Mouse (Mus musculus) C2C12 (cell line): Measurements from ENCODE around the gene Bckdhb. TPM values are rescaled to one million over a fixed set of nuclear protein-coding genes. Genes with fewer than 3 reads are reported as not detected.

Experiments
- H3K27me3 ChIP-seq: one replicate; pipeline ENCODE4 v1.6.1; 2011; ENCODE audit not compliant: control insufficient read depth, insufficient read depth, insufficient read length
- H3K36me3 ChIP-seq: one replicate; pipeline ENCODE4 v1.6.1; 2011; ENCODE audit not compliant: control insufficient read depth, insufficient read depth
- H3K4me3 ChIP-seq: one replicate; pipeline ENCODE4 v1.5.1; 2011; ENCODE audit warnings: mild to moderate bottlenecking, control low read depth; ENCODE audit not compliant: poor library complexity, insufficient read depth, severe bottlenecking
- H3K79me2 ChIP-seq: one replicate; pipeline ENCODE4 v1.6.1; 2011; ENCODE audit not compliant: control insufficient read depth, insufficient read depth
- H3K79me3 ChIP-seq: one replicate; pipeline ENCODE4 v1.6.1; 2011; ENCODE audit warnings: low read depth, control low read depth
- H3ac ChIP-seq: one replicate; pipeline ENCODE3; 2011; ENCODE audit warnings: low read depth; ENCODE audit not compliant: control insufficient read depth, insufficient read length
- CEBPB ChIP-seq: IDR thresholded peaks from one replicate; pipeline ENCODE4 v1.6.1; 2011; ENCODE audit warnings: low read depth, mild to moderate bottlenecking, control low read depth, moderate library complexity
- CTCF ChIP-seq: IDR thresholded peaks from one replicate; pipeline ENCODE4 v1.5.1; 2011; ENCODE audit not compliant: control insufficient read depth, insufficient read depth, insufficient read length
- FOSL1 ChIP-seq: IDR thresholded peaks from one replicate; pipeline ENCODE4 v1.8.0; 2011; ENCODE audit warnings: mild to moderate bottlenecking, low read length; ENCODE audit not compliant: poor library complexity, insufficient read depth, severe bottlenecking
- MAX ChIP-seq: IDR thresholded peaks from one replicate; pipeline ENCODE4 v1.6.1; 2011; ENCODE audit warnings: mild to moderate bottlenecking, control low read depth
- MYOD1 ChIP-seq: IDR thresholded peaks from one replicate; pipeline ENCODE4 v1.6.1; 2011; ENCODE audit warnings: low read depth; ENCODE audit not compliant: control insufficient read depth, insufficient read length
- MYOG ChIP-seq: IDR thresholded peaks from one replicate; pipeline ENCODE4 v1.6.1; 2011; ENCODE audit not compliant: control insufficient read depth, insufficient read length; ENCODE audit errors: extremely low read depth
- USF1 ChIP-seq: IDR thresholded peaks from one replicate; pipeline ENCODE4 v1.6.1; 2011; ENCODE audit warnings: low read depth, mild to moderate bottlenecking, control low read depth, moderate library complexity
- polyA plus RNA-seq: library from polyadenylated mRNA; unstranded; fragments of >200 nt; fragmentation: generic; extraction: Trizol; gene quantifications from one replicate; pipeline ENCODE4 v1.2.1, GENCODE M21; 2012; ENCODE audit warnings: missing spikeins

The Bckdhb gene
- polyA plus RNA-seq, 1 experiment: 1.8 TPM

DNA sequence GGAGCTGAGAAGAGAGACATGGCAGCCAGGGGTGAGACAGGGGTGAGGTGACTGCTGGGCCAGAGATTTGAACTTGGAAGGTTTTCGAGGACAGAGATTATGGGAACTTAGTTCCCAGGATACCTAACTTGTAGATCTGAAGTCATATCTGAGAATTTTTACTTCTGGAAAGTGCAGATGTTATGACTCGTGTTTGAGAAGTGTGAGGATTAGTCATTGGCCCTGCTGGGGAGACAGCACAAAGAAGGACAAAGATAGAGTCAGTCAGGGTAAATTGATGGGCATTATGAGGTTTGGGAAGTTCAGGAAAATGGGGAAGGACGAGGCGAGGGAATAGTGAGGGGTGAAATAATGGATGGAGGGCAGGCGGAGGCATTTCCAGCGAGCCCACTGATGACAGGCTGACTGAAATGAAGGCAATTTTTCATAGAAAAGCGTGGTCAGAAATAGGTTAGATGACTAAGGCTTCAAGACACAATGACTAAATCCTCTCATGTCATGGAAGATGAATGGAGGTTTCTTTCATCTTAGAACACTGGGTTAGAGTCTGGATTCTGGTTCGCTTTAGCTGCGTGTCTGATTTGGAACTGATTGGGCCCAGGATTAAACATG lies 42.6 kb downstream of the Bckdhb start:
- Histone ChIP-seq H3K79me3 (no peaks in the 10 kb centered on the region), H3K36me3 (no peaks in the 10 kb centered on the region), H3K27me3 (no peaks in the 10 kb centered on the region), H3K79me2 (no peaks in the 10 kb centered on the region), H3K4me3 (no peak overlapping the region), H3ac (no peak overlapping the region)
- no peak for TF ChIP-seq FOSL1
- TF ChIP-seq CEBPB: no peak
- TF ChIP-seq MYOD1: no peak
- no peak for TF ChIP-seq USF1
- no peak for TF ChIP-seq MYOG
- no peak for TF ChIP-seq MAX
- no peak for TF ChIP-seq CTCF

DNA sequence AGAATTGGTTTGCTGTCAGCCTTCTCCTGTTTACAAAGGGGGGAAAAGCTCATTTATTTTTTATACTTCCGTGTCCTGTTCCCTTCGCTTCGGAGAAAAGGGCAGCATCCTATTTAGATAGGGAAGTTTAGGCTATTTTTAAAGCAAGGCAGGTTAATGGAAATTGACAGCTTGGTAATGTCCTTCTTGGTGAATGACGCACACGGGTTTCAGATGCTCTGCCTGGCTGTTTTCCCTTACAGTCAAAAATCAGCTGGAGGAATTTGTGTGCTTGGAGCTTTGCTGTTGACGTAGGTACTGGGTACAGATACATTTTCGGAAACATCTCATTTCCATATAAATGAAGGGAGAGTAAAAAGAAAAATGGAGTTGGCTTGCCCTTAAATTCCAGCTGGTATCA lies 44.4 kb downstream of the Bckdhb start:
- no peak overlapping the region for H3K4me3 ChIP-seq
- TF ChIP-seq CTCF (no peak), MYOD1 (no peak), MAX (no peak), USF1 (no peak), MYOG (no peak), FOSL1 (no peak), CEBPB (no peak)
- H3K79me2 ChIP-seq: no peaks in the 10 kb centered on the region
- H3ac ChIP-seq: no peak overlapping the region
- H3K36me3 ChIP-seq: no peaks in the 10 kb centered on the region
- H3K27me3 ChIP-seq: no peaks in the 10 kb centered on the region
- H3K79me3 ChIP-seq: no peaks in the 10 kb centered on the region

DNA sequence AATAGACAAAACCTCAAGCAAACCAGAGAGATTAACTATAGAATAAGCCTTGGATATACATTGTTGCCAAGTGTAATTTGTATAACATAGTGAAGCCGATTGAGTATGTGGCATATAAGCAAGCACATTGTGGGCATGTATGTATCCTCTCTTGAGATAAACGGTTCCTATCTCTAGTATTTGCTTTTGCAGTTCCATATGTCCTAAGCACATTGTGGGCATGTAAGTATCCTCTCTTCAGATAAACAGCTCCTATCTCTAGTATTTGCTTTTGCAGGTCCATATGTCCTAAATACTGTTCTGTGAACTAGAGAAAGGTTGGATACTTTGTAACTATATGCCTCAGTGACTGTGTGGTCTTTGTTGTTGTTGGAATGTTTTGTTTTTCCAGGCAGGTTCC lies 48.5 kb downstream of the Bckdhb start:
- Histone ChIP-seq H3K4me3 (no peak overlapping the region), H3ac (no peak overlapping the region), H3K36me3 (no peaks in the 10 kb centered on the region), H3K79me3 (no peaks in the 10 kb centered on the region), H3K27me3 (no peaks in the 10 kb centered on the region), H3K79me2 (no peaks in the 10 kb centered on the region)
- TF ChIP-seq CTCF: no peak
- TF ChIP-seq FOSL1: no peak
- no peak for TF ChIP-seq MYOG
- no peak for TF ChIP-seq MAX
- TF ChIP-seq USF1: no peak
- TF ChIP-seq MYOD1: no peak
- TF ChIP-seq CEBPB: no peak

DNA sequence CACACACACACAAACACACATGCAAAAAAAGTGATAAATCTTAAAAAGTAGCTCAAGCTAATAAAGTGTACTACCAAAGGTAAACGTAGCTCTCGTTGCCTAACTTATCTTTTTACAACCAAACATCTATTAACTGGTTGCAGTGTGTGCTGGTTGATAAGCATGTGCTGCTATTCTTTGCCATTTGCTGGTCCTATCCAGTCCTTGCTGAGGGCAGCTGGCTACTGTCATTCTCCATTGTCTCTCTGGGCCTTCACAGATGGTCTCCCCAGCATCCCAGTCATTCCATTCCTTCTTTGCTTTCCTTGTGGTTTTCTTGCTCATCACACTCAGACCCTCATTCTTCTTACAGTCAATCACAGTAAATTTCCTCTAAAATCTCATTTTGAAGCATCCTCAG lies 50.9 kb downstream of the Bckdhb start:
- H3K4me3 ChIP-seq: no peak overlapping the region
- no peaks in the 10 kb centered on the region for H3K36me3 ChIP-seq
- H3K79me3 ChIP-seq: no peaks in the 10 kb centered on the region
- H3K79me2 ChIP-seq: no peaks in the 10 kb centered on the region
- H3ac ChIP-seq: no peak overlapping the region
- TF ChIP-seq CTCF (no peak), MYOD1 (no peak), FOSL1 (no peak), MAX (no peak), CEBPB (no peak), MYOG (no peak), USF1 (no peak)
- H3K27me3 ChIP-seq: no peaks in the 10 kb centered on the region

DNA sequence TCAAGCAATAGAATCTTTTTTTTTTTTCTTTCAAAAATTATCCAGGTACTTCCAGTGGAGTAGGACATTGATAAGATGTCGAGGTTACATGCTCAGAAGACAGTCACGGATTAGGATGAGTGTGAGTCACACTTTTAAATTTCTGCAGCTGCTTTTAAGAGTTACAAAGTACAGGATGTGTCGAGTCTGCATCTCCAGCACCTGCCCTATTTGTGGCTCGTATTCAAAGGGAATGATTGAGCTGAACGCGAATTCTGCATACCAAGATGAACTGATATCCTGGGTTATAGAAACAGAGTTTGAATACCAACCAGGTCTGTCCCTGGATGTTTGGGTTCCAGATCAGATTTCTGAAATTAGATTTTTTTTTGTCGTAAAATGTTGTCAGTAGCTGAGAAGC lies 56.3 kb downstream of the Bckdhb start:
- H3K27me3 ChIP-seq: no peaks in the 10 kb centered on the region
- no peak overlapping the region for H3ac ChIP-seq
- no peaks in the 10 kb centered on the region for H3K79me3 ChIP-seq
- H3K4me3 ChIP-seq: no peak overlapping the region
- no peaks in the 10 kb centered on the region for H3K79me2 ChIP-seq
- TF ChIP-seq CTCF (no peak), FOSL1 (no peak), CEBPB (no peak), MYOD1 (no peak), MAX (no peak), MYOG (no peak), USF1 (no peak)
- no peaks in the 10 kb centered on the region for H3K36me3 ChIP-seq

DNA sequence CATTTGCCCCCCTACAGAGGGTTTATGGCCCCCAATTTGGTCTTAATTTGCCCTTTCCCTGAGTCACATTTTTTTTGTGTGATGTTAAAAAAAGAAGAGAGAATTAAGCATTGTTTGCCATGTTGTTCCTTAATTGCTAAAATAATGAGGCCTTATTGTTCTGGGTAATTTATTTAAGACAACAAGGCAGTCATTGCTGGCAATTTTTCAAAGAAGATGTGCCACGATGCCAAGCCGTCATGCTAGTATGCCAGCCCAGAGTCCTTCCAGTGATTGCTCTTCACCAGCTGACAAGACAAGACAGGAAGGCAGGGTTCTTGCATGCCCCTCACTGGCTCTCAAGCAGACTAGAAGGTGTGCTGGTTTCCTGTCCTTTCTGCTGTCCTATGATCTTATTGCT lies 84.0 kb downstream of the Bckdhb start:
- TF ChIP-seq MAX (no peak), MYOG (no peak), MYOD1 (no peak), CEBPB (no peak), CTCF (no peak), FOSL1 (no peak), USF1 (no peak)
- no peaks in the 10 kb centered on the region for H3K79me2 ChIP-seq
- H3K79me3 ChIP-seq: no peaks in the 10 kb centered on the region
- no peak overlapping the region for H3K4me3 ChIP-seq
- no peaks in the 10 kb centered on the region for H3K27me3 ChIP-seq
- no peak overlapping the region for H3ac ChIP-seq
- no peaks in the 10 kb centered on the region for H3K36me3 ChIP-seq
